Mouse (Mus musculus) left cerebral cortex, adult 9 months (tissue): ENCODE data around the gene Otof.
A peak's percentile ranks its signal among the peaks of the same experiment; 100 is the strongest.

ENCODE experiments used
- DNase-seq, 2 experiments: peaks; one replicate each; pipeline ENCODE4 v3.0.0; 2022; ENCODE audit warnings: low spot score in 2 of 2

Gene Otof

DNA sequence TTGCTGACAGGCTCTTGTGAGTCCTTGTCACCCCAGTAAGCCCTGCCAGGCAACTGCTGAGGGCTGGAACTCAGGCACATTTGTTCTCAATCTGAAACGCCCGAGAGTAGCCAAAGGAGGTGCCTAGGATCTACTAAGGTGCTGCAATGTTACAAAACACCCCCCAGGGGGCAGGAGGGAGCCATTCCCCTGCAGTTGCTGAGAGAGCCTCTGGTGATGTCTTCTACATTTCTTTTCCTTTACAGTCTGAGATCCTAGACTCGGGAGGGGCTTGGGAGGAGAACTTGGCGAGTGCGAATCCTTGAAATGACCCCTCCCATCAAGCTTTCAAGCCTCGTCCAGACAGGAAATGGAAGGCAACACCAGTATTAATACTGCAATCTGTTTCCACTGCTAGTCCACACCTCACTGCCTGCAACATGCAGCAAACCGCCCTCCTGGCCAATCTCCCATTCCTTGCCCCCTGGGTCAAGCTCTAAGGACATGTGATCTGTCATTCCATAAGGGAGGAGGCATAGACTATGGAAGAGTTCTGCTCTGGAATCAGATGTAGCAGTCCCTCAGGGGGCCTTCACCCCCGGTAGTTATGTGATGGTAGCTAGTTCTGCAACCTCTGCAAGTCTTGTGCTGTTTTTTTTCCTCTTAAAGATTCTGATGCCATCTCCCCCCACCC is 38.0 kb downstream of the Otof start:
- peak in 1 of 2 experiments; percentile 14 for DNase-seq

DNA sequence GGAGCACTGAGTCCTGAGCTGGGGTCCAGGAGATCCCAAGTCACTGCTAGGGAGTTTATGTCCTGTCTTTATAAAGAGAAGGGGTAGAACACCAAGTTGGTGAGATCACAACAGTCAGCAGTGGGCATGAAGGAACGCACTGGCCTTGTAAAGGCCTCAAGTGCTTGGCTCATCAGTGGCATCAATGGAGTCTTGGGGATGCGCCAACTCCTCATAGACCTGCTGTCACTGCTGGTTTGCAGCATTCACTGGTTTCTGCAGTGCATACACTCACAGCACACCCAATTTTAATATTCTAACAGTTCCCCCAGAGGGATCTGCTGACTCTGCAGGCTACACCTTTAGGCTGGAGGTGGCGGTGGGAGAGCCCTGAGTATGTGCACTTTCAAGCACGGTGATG is 38.6 kb downstream of the Otof start:
- DNase-seq = no peak

DNA sequence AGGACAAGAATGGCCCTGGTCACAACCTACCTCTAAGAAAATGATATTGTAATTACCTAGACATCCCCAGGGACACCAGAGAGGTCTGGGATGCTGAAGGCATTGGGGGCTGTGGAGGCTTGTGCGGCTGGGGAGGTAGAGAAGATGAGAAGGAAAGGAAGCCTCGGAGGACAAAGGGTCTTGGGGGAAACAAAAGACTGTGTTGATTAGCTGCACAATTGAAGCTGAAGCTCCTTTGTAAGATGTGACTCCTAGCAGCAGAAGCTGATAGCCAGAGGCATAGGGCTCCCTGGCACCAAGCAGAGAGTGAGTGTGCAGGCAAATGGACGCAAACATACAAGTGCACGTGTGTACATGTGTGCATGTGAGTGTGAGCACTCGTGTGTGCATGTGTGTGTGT is 45.1 kb downstream of the Otof start:
- no peak for DNase-seq

DNA sequence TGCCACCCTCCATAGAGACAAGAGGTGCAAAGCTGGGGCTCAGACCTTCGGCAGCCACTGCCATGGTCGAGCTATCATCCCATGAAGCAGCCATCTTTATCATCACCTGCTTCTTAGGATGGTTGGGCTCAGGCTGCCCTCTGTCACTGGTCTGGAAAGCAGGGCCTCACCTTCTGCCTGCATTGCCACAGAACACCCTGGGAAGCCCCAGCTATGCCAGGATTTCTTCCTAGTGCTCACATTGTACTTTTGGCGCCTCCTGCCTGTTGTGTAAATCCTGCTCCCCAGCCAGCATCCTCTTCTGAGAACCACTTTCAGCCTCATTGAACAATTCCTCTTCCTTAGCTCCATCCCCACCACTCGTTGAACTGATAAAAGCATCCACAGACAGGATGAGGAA is 45.9 kb downstream of the Otof start:
- DNase-seq = no peak

DNA sequence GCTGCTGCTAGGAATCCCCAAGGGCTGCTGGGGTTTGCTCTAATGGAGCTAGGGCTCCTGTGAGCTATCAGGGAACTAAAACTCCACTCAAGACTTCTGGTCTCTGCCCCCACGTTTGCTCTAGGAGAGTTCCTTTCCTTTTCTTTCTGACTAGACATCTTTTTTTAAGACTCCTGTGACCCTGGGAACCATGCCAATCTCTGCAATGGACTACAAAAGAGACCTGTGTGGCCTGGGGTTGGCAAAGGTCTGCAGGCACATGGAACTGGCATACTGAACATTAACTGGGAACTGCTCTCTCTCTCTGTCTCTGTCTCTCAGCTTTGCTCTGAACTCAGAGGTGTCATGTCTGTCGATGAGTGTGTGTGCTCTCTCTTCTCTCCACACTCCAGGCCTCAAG is 46.4 kb downstream of the Otof start:
- DNase-seq = no peak

DNA sequence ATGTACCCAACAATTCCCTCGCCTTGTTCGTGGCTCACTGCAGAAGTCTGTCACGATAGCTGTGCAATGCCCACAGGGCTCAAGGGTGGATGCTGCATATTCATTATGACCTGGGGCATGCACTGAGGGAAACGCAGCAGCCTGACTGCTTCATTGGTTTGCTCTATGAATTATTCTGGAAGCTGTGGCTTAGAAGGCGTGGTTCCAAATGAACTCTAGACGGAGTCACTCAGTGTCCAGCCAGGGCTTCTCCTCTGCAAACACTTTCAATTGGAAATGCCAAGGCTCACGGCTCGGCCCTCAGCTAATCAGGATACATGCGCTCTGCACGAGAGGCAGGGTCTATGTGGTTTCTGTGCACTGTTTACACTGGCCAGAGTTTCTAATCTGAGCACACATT is 50.2 kb downstream of the Otof start:
- DNase-seq = no peak

DNA sequence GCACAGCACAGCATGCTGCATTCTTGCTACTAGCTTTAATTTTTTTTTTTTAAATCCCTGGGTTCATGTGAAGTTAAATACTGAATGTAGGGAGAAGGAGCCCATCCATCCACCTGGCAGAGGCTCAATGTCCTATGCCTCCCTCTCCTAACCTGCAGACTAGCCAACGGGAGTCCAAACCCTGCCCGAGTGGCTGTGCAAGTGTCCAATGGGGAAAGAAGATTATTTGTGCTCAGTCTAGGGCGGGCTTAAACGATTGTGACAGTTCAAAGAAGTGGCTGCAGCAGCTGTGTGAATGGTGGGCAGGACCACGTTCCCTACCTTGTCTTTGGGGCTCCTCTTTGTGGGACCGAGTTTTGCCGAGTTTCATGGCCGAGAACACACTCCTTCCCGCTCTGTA is 54.9 kb downstream of the Otof start:
- no peak for DNase-seq

DNA sequence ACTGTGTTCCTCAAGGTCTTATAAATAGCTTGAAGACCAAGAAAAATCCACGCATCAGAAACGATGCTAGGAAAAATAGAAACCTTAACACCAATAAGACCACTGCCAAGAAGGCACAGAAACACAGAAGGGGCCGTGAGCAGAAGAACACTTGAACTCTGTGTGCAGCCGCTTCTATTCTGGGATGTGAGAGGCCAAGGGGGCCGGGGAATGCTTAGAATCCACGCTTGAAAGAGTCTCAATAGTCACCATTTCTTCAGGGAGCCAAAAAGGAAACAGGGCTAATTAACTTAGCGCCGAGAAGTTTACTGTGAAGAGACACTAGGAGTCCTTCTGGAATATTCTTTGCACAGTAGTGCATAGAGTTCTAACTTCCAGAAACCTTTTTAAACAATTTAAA is 60.6 kb downstream of the Otof start:
- peak in 1 of 2 experiments; percentile 19 for DNase-seq

DNA sequence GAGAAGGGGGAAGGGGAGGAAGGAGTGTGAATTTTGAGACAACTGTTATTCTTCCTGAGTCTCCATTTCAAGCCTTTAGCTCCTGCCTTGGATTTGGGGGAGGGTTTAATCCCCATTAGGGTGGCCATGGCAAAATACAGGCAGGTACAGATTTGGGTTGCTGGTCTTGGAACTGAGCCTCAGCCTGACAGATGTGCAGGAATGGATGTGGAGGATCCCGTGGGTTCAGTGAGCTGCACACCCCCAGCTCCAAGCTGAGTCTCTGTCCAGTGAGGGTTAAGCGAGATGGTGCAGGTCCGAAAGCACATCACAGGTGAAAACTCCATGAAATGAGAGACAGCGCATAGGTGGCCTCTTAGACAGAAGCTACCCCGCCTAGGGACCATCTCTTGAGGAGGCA is 61.2 kb downstream of the Otof start:
- DNase-seq = no peak

DNA sequence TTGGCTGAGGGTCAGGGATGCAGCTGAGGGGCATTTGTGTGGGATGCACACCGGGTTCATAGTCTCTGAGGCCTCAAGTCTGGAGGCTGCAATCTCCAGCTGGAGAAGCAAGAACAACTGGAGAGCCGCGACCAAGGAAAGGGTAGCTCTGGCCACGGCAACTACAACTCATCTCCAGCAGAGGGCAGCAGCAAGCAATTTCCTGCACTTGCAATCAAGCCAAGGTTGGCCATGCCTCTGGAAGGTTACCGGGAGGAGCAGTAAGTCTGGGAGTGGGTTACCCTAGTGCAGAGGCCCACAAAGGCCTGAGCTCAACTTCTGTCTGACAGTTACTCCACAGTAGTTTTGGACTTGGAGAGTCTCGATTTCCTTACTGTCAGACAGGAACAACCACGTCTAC is 70.3 kb downstream of the Otof start:
- peak in 1 of 2 experiments; percentile 67 for DNase-seq

DNA sequence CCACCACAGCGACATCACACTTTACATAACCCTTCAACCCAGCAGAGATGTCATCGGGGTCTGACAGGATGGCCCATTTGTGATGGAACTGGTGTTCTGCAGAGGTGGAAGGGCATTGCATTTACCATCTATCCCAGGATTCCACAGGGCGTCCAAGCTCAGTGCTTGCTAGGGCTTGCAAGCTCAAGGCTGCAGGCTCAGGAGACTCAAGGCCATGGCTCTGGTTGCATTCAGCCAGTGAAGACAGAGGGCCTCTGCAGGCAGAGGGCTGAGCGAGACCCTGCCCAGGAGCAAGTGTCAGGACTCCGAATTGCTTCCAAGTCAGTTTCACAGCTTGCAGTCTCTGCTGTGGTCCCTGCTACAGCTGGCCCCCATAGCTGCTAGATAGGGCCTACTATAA is 71.9 kb downstream of the Otof start:
- no peak for DNase-seq

DNA sequence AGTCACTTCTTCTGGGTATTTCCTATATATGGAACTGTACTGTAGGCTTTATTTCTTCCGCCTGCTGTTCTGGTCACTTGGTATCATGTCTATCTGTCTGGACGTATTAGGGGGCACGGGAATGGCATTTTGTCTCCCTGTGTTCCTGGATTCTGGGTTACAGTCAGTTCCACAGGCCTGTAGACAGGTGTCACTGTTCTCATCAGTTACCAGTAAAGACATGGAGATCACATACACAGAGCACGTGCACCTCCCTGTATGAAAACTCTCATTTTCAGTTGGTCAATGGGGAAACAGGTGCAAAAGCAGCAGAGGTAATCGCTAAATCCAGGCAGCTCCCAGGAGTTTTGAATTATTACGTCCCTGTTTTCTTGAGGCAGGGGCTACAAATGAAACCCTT is 74.0 kb downstream of the Otof start:
- DNase-seq = no peak

DNA sequence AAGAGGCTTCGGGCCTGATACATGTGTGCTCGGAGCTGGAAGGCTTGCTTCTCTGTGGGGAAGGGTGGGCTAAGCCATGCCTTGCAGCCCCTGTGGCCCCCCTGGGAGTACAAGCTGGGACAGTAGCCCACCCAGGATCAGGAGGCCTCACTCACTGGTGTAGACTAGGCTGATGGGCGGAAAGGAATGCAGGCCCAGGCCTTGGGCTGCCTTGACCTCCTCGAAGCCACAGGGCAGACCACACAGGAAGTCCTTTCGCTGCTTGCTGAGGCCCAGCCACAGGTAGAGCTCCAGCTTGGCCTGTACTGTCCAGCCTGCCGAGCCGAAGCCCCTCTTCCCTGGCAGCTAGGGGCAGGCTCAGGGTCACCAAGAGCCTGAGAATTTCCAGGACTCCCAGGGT is 78.9 kb downstream of the Otof start:
- DNase-seq = no peak

DNA sequence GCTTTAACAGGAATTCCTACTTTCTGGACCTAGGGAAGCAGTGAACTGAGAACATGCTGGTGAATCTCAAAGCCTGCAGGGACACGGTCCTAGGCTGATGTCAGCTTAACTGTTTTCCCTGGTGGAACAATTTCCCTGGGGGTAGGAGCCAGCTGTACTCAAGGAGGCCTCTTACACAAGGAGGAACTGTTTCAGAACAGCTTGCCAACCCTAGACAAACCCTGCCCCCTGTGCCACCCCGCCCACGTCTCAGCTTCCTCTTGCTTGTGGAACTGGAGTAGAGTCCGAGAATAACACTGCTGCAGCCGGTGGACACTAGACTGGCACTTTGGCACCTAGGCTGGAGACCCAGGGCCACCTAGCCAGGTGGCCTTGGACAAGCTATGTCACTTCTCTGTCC is 92.3 kb downstream of the Otof start:
- peak; percentile 15 to 38 for DNase-seq

DNA sequence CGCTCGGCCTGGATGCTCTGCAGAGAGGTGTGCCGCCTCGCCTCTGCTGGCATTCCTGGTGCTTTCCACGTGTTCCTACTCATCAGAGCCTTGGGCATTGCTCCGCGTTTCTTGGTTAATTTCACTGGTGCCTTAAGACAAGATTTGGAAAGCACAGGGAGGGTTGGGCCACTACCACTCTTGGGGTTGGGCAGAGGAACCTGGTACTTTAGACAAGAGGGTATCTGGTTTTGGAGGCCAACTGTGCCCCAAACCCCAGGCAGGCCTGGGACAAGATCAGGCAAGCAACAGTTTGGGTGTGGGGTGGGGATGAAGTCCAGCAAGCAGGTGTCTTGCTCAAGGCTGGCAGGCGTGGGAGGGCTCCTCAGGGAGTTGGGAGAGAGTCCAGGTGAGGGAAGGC is 94.3 kb downstream of the Otof start:
- no peak for DNase-seq

DNA sequence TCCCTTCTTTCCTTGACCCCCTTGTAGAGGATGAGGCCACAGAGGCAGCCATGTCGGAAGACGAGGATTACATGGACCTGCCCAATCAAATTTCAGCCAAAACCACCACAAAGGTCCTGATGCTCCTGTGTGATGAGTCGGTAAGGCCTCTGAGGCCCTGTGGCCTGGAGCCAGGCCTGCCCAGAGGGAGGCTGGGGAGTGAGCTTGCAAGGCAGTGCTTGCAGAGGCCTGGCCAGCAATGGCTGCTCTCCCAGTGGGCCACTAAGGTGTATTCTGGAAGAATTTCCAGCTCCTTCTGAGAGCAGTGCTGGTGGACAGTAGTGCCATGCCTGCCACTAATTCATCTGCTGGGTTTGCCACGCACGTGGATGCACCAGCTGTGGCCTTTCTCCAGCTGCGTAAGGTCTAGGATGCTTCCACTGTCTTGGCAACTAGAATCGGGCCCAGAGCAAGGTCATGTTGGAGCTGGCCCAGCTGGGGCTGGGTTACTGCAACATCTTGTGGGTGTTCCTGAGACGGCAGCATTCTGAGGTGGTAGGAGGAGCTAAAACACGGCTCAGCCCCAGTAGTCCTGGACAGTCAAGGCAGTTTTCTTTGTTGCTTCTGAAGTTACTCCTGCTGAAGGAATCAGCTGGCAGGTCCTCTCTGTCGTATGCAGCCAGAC is 103.2 kb downstream of the Otof start:
- DNase-seq = no peak

DNA sequence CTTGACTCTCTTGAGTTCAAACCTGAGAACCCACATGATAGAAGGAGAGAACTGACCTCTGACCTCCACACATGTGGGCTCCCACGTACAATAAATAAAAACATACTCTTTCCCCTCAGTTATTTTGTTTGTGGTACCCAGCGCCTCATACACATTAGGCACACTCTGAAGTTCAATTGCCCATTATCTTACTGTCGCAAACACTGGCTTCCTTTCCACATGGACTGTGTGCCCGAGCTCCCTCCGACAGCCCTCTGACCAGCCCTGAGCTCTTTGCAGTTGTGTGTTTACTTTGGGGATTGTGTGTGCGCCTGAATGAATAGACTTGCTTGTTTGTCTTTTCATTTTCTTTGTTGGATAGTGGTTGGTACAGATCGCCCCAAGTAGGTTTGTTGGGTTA is 105.1 kb downstream of the Otof start:
- DNase-seq = no peak

DNA sequence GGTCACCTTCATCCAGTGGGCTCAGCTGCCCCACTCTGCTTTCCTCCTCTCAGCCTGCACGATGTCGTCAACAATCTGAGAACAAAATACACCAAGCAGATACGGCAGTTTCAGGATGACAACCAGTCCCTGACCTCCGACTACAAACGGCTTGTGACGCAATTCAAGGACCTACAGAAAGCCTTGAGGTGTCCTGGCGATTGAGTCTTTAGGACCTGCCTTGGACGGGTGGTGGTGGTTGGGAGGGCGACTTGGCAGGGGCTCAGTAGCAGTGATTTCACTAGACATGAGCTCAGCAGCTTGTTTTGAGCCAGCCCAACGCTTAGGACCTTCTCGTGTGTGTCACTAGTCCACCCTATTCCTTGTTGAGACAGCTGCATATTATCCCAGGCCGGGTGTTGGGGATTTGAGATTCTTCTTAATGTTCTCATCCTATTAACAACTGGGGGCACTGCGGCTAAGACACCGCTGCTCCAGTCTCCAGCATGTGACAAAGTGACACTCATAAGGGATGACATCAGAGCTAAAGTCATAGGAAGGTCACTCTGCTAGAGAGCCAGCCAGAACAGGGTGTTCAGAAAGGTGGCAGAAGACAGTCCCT is 106.1 kb downstream of the Otof start:
- DNase-seq = no peak

DNA sequence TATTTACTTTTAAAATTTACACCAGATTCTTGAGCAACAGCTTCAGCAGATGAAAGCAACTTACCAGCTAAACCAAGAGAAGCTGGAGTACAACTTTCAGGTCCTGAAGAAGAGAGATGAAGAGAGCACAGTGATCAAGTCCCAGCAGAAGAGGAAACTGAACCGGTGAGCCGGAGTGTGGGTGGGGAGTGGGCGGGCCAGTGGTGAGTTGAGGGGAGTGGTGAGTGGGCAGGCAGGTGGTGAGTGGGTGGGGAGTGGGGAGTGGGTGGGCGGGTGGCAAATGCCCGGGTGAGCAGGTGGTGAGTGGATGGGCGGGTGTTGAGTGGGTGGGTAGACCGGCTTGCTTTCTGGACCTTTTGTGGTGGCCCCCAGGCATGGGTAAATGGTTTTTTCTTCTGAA is 106.6 kb downstream of the Otof start:
- DNase-seq = no peak

DNA sequence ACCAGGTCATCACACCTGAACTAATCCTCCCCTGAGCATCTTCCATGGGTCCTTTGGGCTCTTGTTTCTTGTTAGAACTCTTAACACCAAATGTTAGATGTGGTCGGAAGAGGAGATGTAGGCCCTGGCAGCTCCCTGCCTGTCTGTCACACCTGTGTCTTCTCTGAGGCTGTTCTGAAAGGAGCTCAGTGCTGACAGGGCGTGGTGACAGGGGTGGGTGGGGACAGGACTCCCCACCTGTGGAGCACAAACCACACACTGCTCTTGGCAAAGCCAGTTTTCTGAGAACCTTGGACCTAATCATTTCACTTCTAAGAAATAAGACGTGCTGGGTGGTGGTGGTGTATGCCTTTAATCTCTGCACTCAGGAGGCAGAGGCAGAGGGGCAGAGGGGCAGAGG is 108.1 kb downstream of the Otof start:
- DNase-seq = no peak

DNA sequence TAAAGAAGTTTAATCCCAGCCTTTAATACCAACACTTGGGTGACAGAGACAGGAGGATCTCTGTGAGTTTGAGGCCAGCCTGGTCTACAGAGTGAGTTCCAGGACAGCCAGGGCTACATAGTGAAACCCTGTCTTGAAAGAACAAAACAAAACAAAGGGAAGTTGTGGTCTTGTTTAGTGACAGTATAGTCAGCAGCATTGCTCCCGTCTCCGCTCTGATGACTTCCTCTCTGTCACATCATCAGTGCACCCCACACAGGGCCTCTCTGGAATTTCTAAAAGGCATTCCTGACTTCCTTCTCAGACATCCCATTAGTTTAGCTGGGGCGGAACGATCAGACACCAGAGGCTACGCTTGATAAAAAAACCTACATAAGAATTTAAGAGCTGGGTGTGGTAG is 117.8 kb downstream of the Otof start:
- no peak for DNase-seq

DNA sequence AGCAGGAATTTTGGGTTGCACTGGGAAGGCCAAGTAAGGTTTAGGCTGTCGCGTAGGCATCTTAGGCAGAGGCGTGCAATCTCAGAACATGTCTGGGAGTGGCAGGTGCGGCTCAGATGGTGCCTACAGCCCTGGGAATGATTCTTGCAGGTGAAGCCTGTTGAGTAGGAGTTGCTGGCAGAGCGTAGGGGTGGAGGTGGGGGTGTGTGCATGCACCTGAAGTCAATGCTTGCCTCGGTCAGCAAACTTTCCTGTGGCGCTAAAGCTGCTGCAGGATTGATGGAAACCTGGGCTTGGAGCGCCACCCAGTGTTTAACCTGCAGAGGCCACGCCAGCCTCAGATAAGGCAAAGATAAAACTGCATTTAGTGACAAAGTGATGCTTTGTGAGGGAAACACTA is 118.6 kb downstream of the Otof start:
- peak; percentile 74 to 75 for DNase-seq

DNA sequence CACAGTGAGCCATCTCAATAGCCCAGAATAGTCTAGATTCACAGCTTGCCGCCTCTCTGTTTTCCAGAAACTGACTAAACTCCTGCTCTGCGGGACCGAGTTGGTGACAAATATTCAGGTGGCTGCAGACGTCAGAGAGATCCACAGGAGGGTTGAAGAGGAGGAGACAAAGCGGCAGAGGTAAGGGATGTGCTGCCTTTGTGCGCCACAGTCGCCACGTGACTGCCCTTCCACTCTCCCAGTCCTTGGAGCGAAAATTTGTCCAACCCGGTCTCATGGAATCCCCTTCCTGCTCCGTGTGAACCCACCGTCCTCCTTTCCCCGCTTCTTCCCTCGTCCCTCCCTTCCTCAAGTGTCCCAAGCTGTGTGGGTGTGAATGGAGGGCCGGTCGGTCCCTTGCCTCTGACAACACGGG is 119.1 kb downstream of the Otof start:
- DNase-seq = peak; percentile 40 to 62
